Mouse (Mus musculus) liver, embryonic 15.5 days (tissue): ENCODE measurements around the gene Huwe1. TPM values are rescaled to one million over a fixed set of nuclear protein-coding genes. Genes with fewer than 3 reads are reported as not detected.

Experiments used
- ATAC-seq: fragments of 200-750 bp; cut with Nextera tagmentation; 2 replicates; pipeline ENCODE4 v1.8.0; 2017; ENCODE audit warnings: moderate number of reproducible peaks, mild to moderate bottlenecking, moderate library complexity; ENCODE audit not compliant: insufficient read depth
- H3K27ac ChIP-seq: fragments of 300-500 bp; sonication (generic); replicated peaks from 2 replicates; pipeline ENCODE4 v1.5.1; 2015; ENCODE audit warnings: mild to moderate bottlenecking, inconsistent platforms
- H3K27me3 ChIP-seq: fragments of 300-500 bp; sonication (generic); 2 replicates; pipeline ENCODE4 v1.6.1; 2015; ENCODE audit warnings: mild to moderate bottlenecking, inconsistent platforms
- H3K36me3 ChIP-seq: fragments of 300-500 bp; sonication (generic); replicated peaks from 2 replicates; pipeline ENCODE4 v1.6.1; 2015; ENCODE audit warnings: moderate library complexity, mild to moderate bottlenecking, inconsistent platforms
- H3K4me1 ChIP-seq: fragments of 300-500 bp; sonication (generic); replicated peaks from 2 replicates; pipeline ENCODE4 v1.6.1; 2015; ENCODE audit warnings: inconsistent platforms
- H3K4me2 ChIP-seq: fragments of 300-500 bp; sonication (generic); 2 replicates; pipeline ENCODE4 v1.6.1; 2015; ENCODE audit warnings: moderate library complexity, mild to moderate bottlenecking, inconsistent platforms
- H3K4me3 ChIP-seq: fragments of 300-500 bp; sonication (generic); replicated peaks from 2 replicates; pipeline ENCODE4 v1.5.1; 2015; ENCODE audit warnings: mild to moderate bottlenecking, inconsistent platforms
- H3K9ac ChIP-seq: fragments of 300-500 bp; sonication (generic); 2 replicates; pipeline ENCODE4 v1.6.1; 2015; ENCODE audit warnings: moderate library complexity, mild to moderate bottlenecking, inconsistent platforms
- H3K9me3 ChIP-seq: fragments of 300-500 bp; sonication (generic); replicated peaks from 2 replicates; pipeline ENCODE4 v1.6.1; 2016; ENCODE audit warnings: inconsistent platforms
- WGBS: fragments of 180-500 bp; shearing (Covaris S2); methylation state at CpG from one replicate; pipeline ENCODE4 v1.1.7; 2015; ENCODE audit warnings: mixed read lengths; ENCODE audit not compliant: insufficient replicate concordance; 5-methylcytosine and 5-hydroxymethylcytosine counted together
- polyA plus RNA-seq: library from polyadenylated mRNA; unstranded; fragments of >200 nt; fragmentation: Nextera tagmentation; extraction: Ambion mirVana; gene quantifications from 2 replicates; pipeline ENCODE4 v1.2.1, GENCODE M21; 2015

Gene Huwe1
- polyA plus RNA-seq: 13.4 and 15.8 TPM in 2 replicates

GRCm38 (mm10) chrX:151800701-151801511, at the start of gene Huwe1:
TSS of gene Huwe1 (plus strand) at chrX:151800807.
- H3K27ac ChIP-seq: peak within 1 kb of the TSS; percentile 67
- H3K27me3 ChIP-seq: no peaks in the 10 kb centered on the region
- H3K36me3 ChIP-seq: no peaks in the 10 kb centered on the region
- peak within 1 kb of the TSS; percentile 74 for H3K4me2 ChIP-seq
- peak; percentile 20 for ATAC-seq
- H3K9me3 ChIP-seq: no peaks in the 10 kb centered on the region
- 14% methylated on average over 34 of the region's 36 CpGs for WGBS
- H3K4me1 ChIP-seq: peaks cover 2% of the 10 kb centered on the region; the same call in 1 of the 2 replicates
- H3K9ac ChIP-seq: peak within 1 kb of the TSS; percentile 59
- H3K4me3 ChIP-seq: peak within 1 kb of the TSS; percentile 66

GRCm38 (mm10) chrX:151780348-151780747, 20.3 kb upstream of the Huwe1 start:
- no peak overlapping the region for H3K27ac ChIP-seq

GRCm38 (mm10) chrX:151782939-151783338, 17.7 kb upstream of the Huwe1 start:
- H3K4me1 ChIP-seq: no peaks in the 10 kb centered on the region
- WGBS: 59% methylated on average over 4 of the region's 4 CpGs

More at GRCm38 (mm10) chrX:151780348-151780747, 20.3 kb upstream of the Huwe1 start:
- H3K27me3 ChIP-seq: peaks cover 4% of the 10 kb centered on the region; the same call in 1 of the 2 replicates
- H3K9me3 ChIP-seq: no peaks in the 10 kb centered on the region
- 70% methylated on average over 1 of the region's 1 CpGs for WGBS
- H3K4me1 ChIP-seq: no peaks in the 10 kb centered on the region
- no peak overlapping the region for H3K4me3 ChIP-seq
- no peak overlapping the region for H3K9ac ChIP-seq
- H3K36me3 ChIP-seq: no peaks in the 10 kb centered on the region
- no peak for ATAC-seq
- H3K4me2 ChIP-seq: no peak overlapping the region

GRCm38 (mm10) chrX:151792766-151793165, 7.8 kb upstream of the Huwe1 start:
- H3K4me1 ChIP-seq: no peaks in the 10 kb centered on the region

More at GRCm38 (mm10) chrX:151782939-151783338, 17.7 kb upstream of the Huwe1 start:
- no peak for ATAC-seq
- Histone ChIP-seq H3K4me3 (no peak overlapping the region), H3K27me3 (peaks cover 4% of the 10 kb centered on the region; the same call in 1 of the 2 replicates), H3K9ac (no peak overlapping the region), H3K36me3 (no peaks in the 10 kb centered on the region), H3K4me2 (no peak overlapping the region), H3K9me3 (no peaks in the 10 kb centered on the region), H3K27ac (no peak overlapping the region)

GRCm38 (mm10) chrX:151797970-151798369, 2.6 kb upstream of the Huwe1 start:
- ATAC-seq: no peak
- Histone ChIP-seq H3K4me3 (no peak overlapping the region), H3K36me3 (no peaks in the 10 kb centered on the region), H3K27ac (no peak overlapping the region), H3K4me2 (no peak overlapping the region), H3K9me3 (no peaks in the 10 kb centered on the region), H3K4me1 (peaks cover 2% of the 10 kb centered on the region; the same call in 1 of the 2 replicates), H3K27me3 (no peaks in the 10 kb centered on the region), H3K9ac (no peak overlapping the region)
- 26% methylated on average over 1 of the region's 1 CpGs for WGBS

More at GRCm38 (mm10) chrX:151792766-151793165, 7.8 kb upstream of the Huwe1 start:
- no peak overlapping the region for H3K4me3 ChIP-seq
- no peaks in the 10 kb centered on the region for H3K36me3 ChIP-seq
- 40% methylated on average over 2 of the region's 2 CpGs for WGBS
- no peak overlapping the region for H3K27ac ChIP-seq
- H3K9ac ChIP-seq: no peak overlapping the region
- H3K4me2 ChIP-seq: no peak overlapping the region
- H3K27me3 ChIP-seq: no peaks in the 10 kb centered on the region
- H3K9me3 ChIP-seq: no peaks in the 10 kb centered on the region
- ATAC-seq: no peak

- H3K4me2 ChIP-seq: peak overlapping the region; percentile 72
- peak overlapping the region; percentile 95 for H3K27ac ChIP-seq
- ATAC-seq: no peak
- 16% methylated on average over 13 of the region's 13 CpGs for WGBS
- no peaks in the 10 kb centered on the region for H3K36me3 ChIP-seq
- peak overlapping the region; percentile 45 for H3K9ac ChIP-seq
- no peaks in the 10 kb centered on the region for H3K27me3 ChIP-seq
- peak overlapping the region; percentile 70 for H3K4me3 ChIP-seq
- no peaks in the 10 kb centered on the region for H3K9me3 ChIP-seq
- H3K4me1 ChIP-seq: peaks cover 2% of the 10 kb centered on the region; the same call in 1 of the 2 replicates
Observed at GRCm38 (mm10) chrX:151802328-151802955, 1.8 kb downstream of the Huwe1 start.

GRCm38 (mm10) chrX:151802956-151803776, 2.6 kb downstream of the Huwe1 start:
- 24% methylated on average over 77 of the region's 77 CpGs for WGBS
- Histone ChIP-seq H3K27me3 (no peaks in the 10 kb centered on the region), H3K27ac (peak overlapping the region; percentile 95), H3K4me2 (peak overlapping the region; percentile 77), H3K4me1 (peaks cover under 1% of the 10 kb centered on the region; the same call in 1 of the 2 replicates), H3K9me3 (no peaks in the 10 kb centered on the region), H3K9ac (peak overlapping the region; percentile 67), H3K36me3 (no peaks in the 10 kb centered on the region), H3K4me3 (peak overlapping the region; percentile 70)
- ATAC-seq: peak; percentile 90

GRCm38 (mm10) chrX:151803777-151804101, 3.1 kb downstream of the Huwe1 start:
- Histone ChIP-seq H3K4me1 (no peaks in the 10 kb centered on the region), H3K9ac (peak overlapping the region; percentile 67), H3K4me3 (peak overlapping the region; percentile 70), H3K27me3 (no peaks in the 10 kb centered on the region), H3K36me3 (no peaks in the 10 kb centered on the region), H3K27ac (peak overlapping the region; percentile 95), H3K9me3 (no peaks in the 10 kb centered on the region), H3K4me2 (peak overlapping the region; percentile 77)
- ATAC-seq: peak; percentile 34
- WGBS: 16% methylated on average over 20 of the region's 20 CpGs

GRCm38 (mm10) chrX:151804388-151804787, 3.8 kb downstream of the Huwe1 start:
- WGBS: 11% methylated on average over 9 of the region's 9 CpGs
- H3K27ac ChIP-seq: peak overlapping the region; percentile 95; the same call in 1 of the 2 replicates

GRCm38 (mm10) chrX:151811481-151811880, 10.9 kb downstream of the Huwe1 start:
- no peak overlapping the region for H3K4me2 ChIP-seq
- no peak overlapping the region for H3K4me3 ChIP-seq
- no peak overlapping the region for H3K9ac ChIP-seq
- H3K27ac ChIP-seq: no peak overlapping the region
- no peaks in the 10 kb centered on the region for H3K4me1 ChIP-seq
- H3K27me3 ChIP-seq: no peaks in the 10 kb centered on the region
- H3K36me3 ChIP-seq: peaks cover 19% of the 10 kb centered on the region; the same call in 1 of the 2 replicates
- 67% methylated on average over 6 of the region's 6 CpGs for WGBS
- ATAC-seq: no peak
- no peaks in the 10 kb centered on the region for H3K9me3 ChIP-seq

More at GRCm38 (mm10) chrX:151804388-151804787, 3.8 kb downstream of the Huwe1 start:
- no peaks in the 10 kb centered on the region for H3K36me3 ChIP-seq
- peak overlapping the region; percentile 70 for H3K4me3 ChIP-seq
- H3K4me2 ChIP-seq: peak overlapping the region; percentile 77
- H3K9ac ChIP-seq: peak overlapping the region; percentile 67
- ATAC-seq: no peak
- H3K27me3 ChIP-seq: no peaks in the 10 kb centered on the region
- H3K4me1 ChIP-seq: no peaks in the 10 kb centered on the region
- no peaks in the 10 kb centered on the region for H3K9me3 ChIP-seq
